8 mouse cellular contexts compared by ENCODE assay signal in the genomic region with DNA sequence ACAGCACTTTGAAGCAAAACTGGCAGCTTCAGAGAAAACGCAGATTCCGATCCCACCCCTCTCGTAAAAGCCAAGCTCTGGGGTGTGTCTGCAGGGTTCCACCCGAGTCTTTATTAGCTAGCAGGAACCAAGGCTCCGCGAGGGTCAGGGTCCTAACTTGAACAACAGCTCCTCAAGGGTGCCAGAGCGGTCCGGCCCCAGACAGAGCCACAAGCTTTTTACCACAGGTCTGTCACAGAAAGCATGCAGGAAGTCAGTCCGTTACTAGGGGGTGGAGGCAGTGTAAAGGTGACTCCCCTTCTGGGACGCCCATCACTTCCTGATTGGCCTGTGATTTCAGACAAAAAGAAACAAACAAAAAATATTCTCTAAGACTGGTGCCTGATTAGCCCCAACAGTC. TPM values are rescaled to one million over a fixed set of nuclear protein-coding genes. Genes with fewer than 3 reads are reported as not detected.
DNase-seq lines count a peak whose midpoint lies in the region; ATAC-seq and TF ChIP-seq lines count a peak whose summit lies in the region.

No protein-coding gene starts in this region.

- peaks cover 3% of the 10 kb centered on the region for H3K4me1 ChIP-seq in heart, adult 2 months (ENCODE audit: control insufficient read depth, insufficient read depth, low read length)
- H3K4me1 ChIP-seq in bone marrow macrophage, adult 2 months (ENCODE audit: control insufficient read depth, insufficient read depth, low read length), result peaks cover 27% of the 10 kb centered on the region
- peaks cover 27% of the 10 kb centered on the region for H3K4me1 ChIP-seq in hindbrain, embryonic 16.5 days (ENCODE audit: control insufficient read depth, insufficient read depth, low read depth, low read length)
- H3K4me1 ChIP-seq in liver, embryonic 16.5 days (ENCODE audit: control insufficient read depth, low read depth, low read length), result peaks cover 37% of the 10 kb centered on the region
- H3K4me1 ChIP-seq in neural tube, embryonic 14.5 days (ENCODE audit: control insufficient read depth, insufficient read depth, low read length), result peaks cover 11% of the 10 kb centered on the region

- intact Hi-C loops in heart, adult 2 months (cut with DNase I), result loop anchor here (10.0 kb wide), 1 partner anchor 610 kb away; no protein-coding TSS in a partner anchor

- H3K9me3 ChIP-seq in hindbrain, embryonic 16.5 days (ENCODE audit: control insufficient read depth, low read length), result no peaks in the 10 kb centered on the region; the same call in 1 of the 2 replicates
- no peaks in the 10 kb centered on the region for H3K9me3 ChIP-seq in liver, embryonic 16.5 days (replicated peaks; ENCODE audit: control insufficient read depth, low read length)
- no peaks in the 10 kb centered on the region for H3K9me3 ChIP-seq in neural tube, embryonic 14.5 days (ENCODE audit: control insufficient read depth, low read length)

- H3K27me3 ChIP-seq in heart, adult 2 months (ENCODE audit: control insufficient read depth, insufficient read depth, low read length), result no peaks in the 10 kb centered on the region
- peaks cover 42% of the 10 kb centered on the region for H3K27me3 ChIP-seq in hindbrain, embryonic 16.5 days (replicated peaks; ENCODE audit: control insufficient read depth, insufficient read depth, low read length)
- peaks cover 48% of the 10 kb centered on the region for H3K27me3 ChIP-seq in liver, embryonic 16.5 days (ENCODE audit: control insufficient read depth, insufficient read depth, low read depth, low read length)
- H3K27me3 ChIP-seq in neural tube, embryonic 14.5 days (ENCODE audit: control insufficient read depth, insufficient read depth, low read length), result peaks cover 58% of the 10 kb centered on the region

- peak; percentile 43 to 49 for DNase-seq in heart, adult 2 months
- no peak for DNase-seq in heart, postnatal 4 days
- no peak for DNase-seq in right cerebral cortex, adult 2 months (ENCODE audit: low spot score in 2 of 2)
- no peak for DNase-seq in c-Kit-positive CD71-positive TER-119-positive erythroid progenitor cells, embryonic 14.5 days (ENCODE audit: low spot score)

- no peak; the same call in 1 of the 2 replicates for TF ChIP-seq POLR2A in heart, adult 2 months (IDR thresholded peaks at IDR 0.05; ENCODE audit: insufficient read depth, low read depth, low read length)
- no peak for TF ChIP-seq POLR2A in bone marrow macrophage, adult 2 months (IDR thresholded peaks at IDR 0.05; ENCODE audit: borderline replicate concordance, low read depth, low read length)

- H3K79me2 ChIP-seq in heart, adult 2 months (replicated peaks; ENCODE audit: control insufficient read depth, insufficient read depth, low read length), result no peaks in the 10 kb centered on the region

- WGBS in heart, adult 2 months, result 12% methylated on average over 10 of the region's 10 CpGs
- 12% methylated on average over 10 of the region's 10 CpGs for WGBS in hindbrain, embryonic 16.5 days
- WGBS in liver, embryonic 16.5 days (ENCODE audit: insufficient replicate concordance), result 8% methylated on average over 10 of the region's 10 CpGs
- WGBS in neural tube, embryonic 14.5 days, result 6% methylated on average over 10 of the region's 10 CpGs

- ATAC-seq in hindbrain, embryonic 16.5 days, result no peak
- no peak for ATAC-seq in liver, embryonic 16.5 days (ENCODE audit: low read depth)
- no peak for ATAC-seq in neural tube, embryonic 14.5 days (ENCODE audit: low read depth)

- 0 out of 2 replicates have a peak overlapping the region, but pooled peaks have one; percentile 4 for H3K9ac ChIP-seq in heart, adult 2 months (ENCODE audit: low read depth, low read length)
- H3K9ac ChIP-seq in hindbrain, embryonic 16.5 days (ENCODE audit: low read depth, low read length), result no peak overlapping the region
- H3K9ac ChIP-seq in liver, embryonic 16.5 days (ENCODE audit: low read depth, low read length), result peak overlapping the region; percentile 84
- H3K9ac ChIP-seq in neural tube, embryonic 14.5 days (replicated peaks; ENCODE audit: low read depth, low read length), result no peak overlapping the region

- H3K36me3 ChIP-seq in heart, adult 2 months (ENCODE audit: control insufficient read depth, insufficient read depth, low read length), result no peaks in the 10 kb centered on the region
- no peaks in the 10 kb centered on the region for H3K36me3 ChIP-seq in hindbrain, embryonic 16.5 days (ENCODE audit: control insufficient read depth, insufficient read depth, low read length)
- no peaks in the 10 kb centered on the region for H3K36me3 ChIP-seq in liver, embryonic 16.5 days (ENCODE audit: control insufficient read depth, insufficient read depth)
- no peaks in the 10 kb centered on the region for H3K36me3 ChIP-seq in neural tube, embryonic 14.5 days (ENCODE audit: control insufficient read depth, insufficient read depth, low read length)

- H3K27ac ChIP-seq in heart, adult 2 months, result peak overlapping the region; percentile 47; the same call in 1 of the 2 replicates
- peak overlapping the region; percentile 42 for H3K27ac ChIP-seq in bone marrow macrophage, adult 2 months (ENCODE audit: insufficient read depth, low read depth, low read length)
- H3K27ac ChIP-seq in hindbrain, embryonic 16.5 days (ENCODE audit: low read depth, low read length), result no peak overlapping the region
- no peak overlapping the region for H3K27ac ChIP-seq in liver, embryonic 16.5 days (ENCODE audit: low read length)
- H3K27ac ChIP-seq in neural tube, embryonic 14.5 days (ENCODE audit: low read depth, low read length), result no peak overlapping the region

- no peak for TF ChIP-seq EP300 in heart, adult 2 months (IDR thresholded peaks at IDR 0.05; ENCODE audit: insufficient read depth, low read depth, low read length)

- no peak for TF ChIP-seq CTCF in heart, adult 2 months (IDR thresholded peaks at IDR 0.05)
- TF ChIP-seq CTCF in bone marrow macrophage, adult 2 months (IDR thresholded peaks at IDR 0.05; ENCODE audit: low read depth, low read length), result no peak

- peak overlapping the region; percentile 90 for H3K4me2 ChIP-seq in hindbrain, embryonic 16.5 days (ENCODE audit: low read length)
- peak overlapping the region; percentile 88 for H3K4me2 ChIP-seq in liver, embryonic 16.5 days (ENCODE audit: low read depth, low read length)
- peak overlapping the region; percentile 80; the same call in 1 of the 2 replicates for H3K4me2 ChIP-seq in neural tube, embryonic 14.5 days (ENCODE audit: low read depth, low read length)

- peak overlapping the region; percentile 51 for H3K4me3 ChIP-seq in heart, adult 2 months
- peak overlapping the region; percentile 84 for H3K4me3 ChIP-seq in bone marrow macrophage, adult 2 months (ENCODE audit: insufficient read depth, low read length)
- H3K4me3 ChIP-seq in hindbrain, embryonic 16.5 days (ENCODE audit: low read length), result peak overlapping the region; percentile 68
- H3K4me3 ChIP-seq in liver, embryonic 16.5 days (ENCODE audit: low read depth, low read length), result peak overlapping the region; percentile 79
- H3K4me3 ChIP-seq in neural tube, embryonic 14.5 days (ENCODE audit: low read depth, low read length), result peak overlapping the region; percentile 62; the same call in 1 of the 2 replicates

RNA-seq across cellular contexts. Expression of a gene that starts 0.7 kb away (rescaled TPM):
- 1 to 10 TPM; 1.8 to 2.5 TPM for total RNA-seq in heart, adult 2 months (2021)
- 3.6 and 4.1 TPM in 2 replicates for polyA plus RNA-seq in heart, adult 2 months (2012; rRNA removed)
- total RNA-seq in heart, postnatal 4 days (2021), result 1 to 10 TPM; 3.7 TPM
- 6.5 and 6.8 TPM in 2 replicates for polyA plus RNA-seq in bone marrow macrophage, adult 2 months (2012; ENCODE audit: insufficient read depth, insufficient read length, missing spikeins)
- polyA plus RNA-seq in hindbrain, embryonic 16.5 days (2015; fragmentation: Nextera tagmentation; extraction: Ambion mirVana), result 2.1 and 2.4 TPM in 2 replicates
- 1.4 TPM in 2 replicates for polyA plus RNA-seq in liver, embryonic 16.5 days (2015; fragmentation: Nextera tagmentation; extraction: Ambion mirVana)
- 0.96 and 1.8 TPM in 2 replicates for polyA plus RNA-seq in neural tube, embryonic 14.5 days (2014; fragmentation: Nextera tagmentation; extraction: Ambion mirVana)

RNA-seq across cellular contexts. Expression of a gene that starts 0.7 kb away (rescaled TPM):
- total RNA-seq in heart, adult 2 months (2021), result 1 to 10 TPM; 3.9 to 4.9 TPM
- polyA plus RNA-seq in heart, adult 2 months (2012; rRNA removed), result 4.3 and 4.6 TPM in 2 replicates
- total RNA-seq in heart, postnatal 4 days (2021), result 10 to 100 TPM in 1 of 2 experiments, 1 to 10 TPM in 1; 9.4 to 10.1 TPM
- 23.6 and 26.2 TPM in 2 replicates for polyA plus RNA-seq in bone marrow macrophage, adult 2 months (2012; ENCODE audit: insufficient read depth, insufficient read length, missing spikeins)
- 20.7 and 21.5 TPM in 2 replicates for polyA plus RNA-seq in hindbrain, embryonic 16.5 days (2015; fragmentation: Nextera tagmentation; extraction: Ambion mirVana)
- 12.5 and 14.0 TPM in 2 replicates for polyA plus RNA-seq in liver, embryonic 16.5 days (2015; fragmentation: Nextera tagmentation; extraction: Ambion mirVana)
- polyA plus RNA-seq in neural tube, embryonic 14.5 days (2014; fragmentation: Nextera tagmentation; extraction: Ambion mirVana), result 13.1 and 18.8 TPM in 2 replicates

RNA-seq across cellular contexts. Expression of a gene that starts 4.5 kb away (rescaled TPM):
- 1 to 10 TPM; 2.7 to 3.9 TPM for total RNA-seq in heart, adult 2 months (2021)
- 4.3 and 5.4 TPM in 2 replicates for polyA plus RNA-seq in heart, adult 2 months (2012; rRNA removed)
- 1 to 10 TPM in 1 of 2 experiments, under 1 TPM in 1; 0.81 to 1.5 TPM for total RNA-seq in heart, postnatal 4 days (2021)
- polyA plus RNA-seq in bone marrow macrophage, adult 2 months (2012; ENCODE audit: insufficient read depth, insufficient read length, missing spikeins), result 4.7 and 5.0 TPM in 2 replicates
- polyA plus RNA-seq in hindbrain, embryonic 16.5 days (2015; fragmentation: Nextera tagmentation; extraction: Ambion mirVana), result 0.80 and 1.2 TPM in 2 replicates
- 0.08 and 0.09 TPM in 2 replicates for polyA plus RNA-seq in liver, embryonic 16.5 days (2015; fragmentation: Nextera tagmentation; extraction: Ambion mirVana)
- polyA plus RNA-seq in neural tube, embryonic 14.5 days (2014; fragmentation: Nextera tagmentation; extraction: Ambion mirVana), result 0.66 and 0.71 TPM in 2 replicates

RNA-seq across cellular contexts. Expression of a gene that starts 10.2 kb away (rescaled TPM):
- total RNA-seq in heart, adult 2 months (2021), result 1 to 10 TPM; 3.5 to 5.2 TPM
- 7.1 and 8.5 TPM in 2 replicates for polyA plus RNA-seq in heart, adult 2 months (2012; rRNA removed)
- total RNA-seq in heart, postnatal 4 days (2021), result 1 to 10 TPM; 9.0 TPM
- polyA plus RNA-seq in bone marrow macrophage, adult 2 months (2012; ENCODE audit: insufficient read depth, insufficient read length, missing spikeins), result 1.1 and 1.6 TPM in 2 replicates
- 12.3 and 12.4 TPM in 2 replicates for polyA plus RNA-seq in hindbrain, embryonic 16.5 days (2015; fragmentation: Nextera tagmentation; extraction: Ambion mirVana)
- polyA plus RNA-seq in liver, embryonic 16.5 days (2015; fragmentation: Nextera tagmentation; extraction: Ambion mirVana), result 2.1 and 2.5 TPM in 2 replicates
- polyA plus RNA-seq in neural tube, embryonic 14.5 days (2014; fragmentation: Nextera tagmentation; extraction: Ambion mirVana), result 6.2 and 8.3 TPM in 2 replicates

RNA-seq across cellular contexts. Expression of a gene that starts 10.8 kb away (rescaled TPM):
- total RNA-seq in heart, adult 2 months (2021), result 10 to 100 TPM; 19.7 to 23.0 TPM
- polyA plus RNA-seq in heart, adult 2 months (2012; rRNA removed), result 17.3 and 19.1 TPM in 2 replicates
- 10 to 100 TPM in 1 of 2 experiments, 1 to 10 TPM in 1; 9.9 to 11.0 TPM for total RNA-seq in heart, postnatal 4 days (2021)
- 0.23 TPM in 1 of 2 replicates, not detected in the other for polyA plus RNA-seq in bone marrow macrophage, adult 2 months (2012; ENCODE audit: insufficient read depth, insufficient read length, missing spikeins)
- 6.2 TPM in 2 replicates for polyA plus RNA-seq in hindbrain, embryonic 16.5 days (2015; fragmentation: Nextera tagmentation; extraction: Ambion mirVana)
- polyA plus RNA-seq in liver, embryonic 16.5 days (2015; fragmentation: Nextera tagmentation; extraction: Ambion mirVana), result 0.12 and 0.19 TPM in 2 replicates
- 5.5 and 5.9 TPM in 2 replicates for polyA plus RNA-seq in neural tube, embryonic 14.5 days (2014; fragmentation: Nextera tagmentation; extraction: Ambion mirVana)

Comparison
In these comparisons a context has a peak if more than half of its experiments do, and no peak if none do; other contexts are left out.
1. DNase-seq: peak in heart, adult 2 months (2 of 2); none in heart, postnatal 4 days (single experiment), right cerebral cortex, adult 2 months (0 of 2) and c-Kit-positive CD71-positive TER-119-positive erythroid progenitor cells, embryonic 14.5 days (single experiment).
2. H3K27ac ChIP-seq: peak in heart, adult 2 months (single experiment) and bone marrow macrophage, adult 2 months (single experiment); none in hindbrain, embryonic 16.5 days (single experiment), liver, embryonic 16.5 days (single experiment) and neural tube, embryonic 14.5 days (single experiment).
3. H3K9ac ChIP-seq: peak in heart, adult 2 months (single experiment) and liver, embryonic 16.5 days (single experiment); none in hindbrain, embryonic 16.5 days (single experiment) and neural tube, embryonic 14.5 days (single experiment).
4. Peak in every context shown above with its lines, with median percentiles within 50 percentile points of each other: H3K4me3 ChIP-seq and H3K4me2 ChIP-seq.